Mouse (Mus musculus) spleen, adult 18-20 months (tissue): ENCODE data around the gene Prox1.

Source experiments
- DNase-seq, 2 experiments: peaks; one replicate each; pipeline ENCODE4 v3.0.0; 2022; ENCODE audit warnings: mixed read lengths in 2 of 2

Gene Prox1

DNA sequence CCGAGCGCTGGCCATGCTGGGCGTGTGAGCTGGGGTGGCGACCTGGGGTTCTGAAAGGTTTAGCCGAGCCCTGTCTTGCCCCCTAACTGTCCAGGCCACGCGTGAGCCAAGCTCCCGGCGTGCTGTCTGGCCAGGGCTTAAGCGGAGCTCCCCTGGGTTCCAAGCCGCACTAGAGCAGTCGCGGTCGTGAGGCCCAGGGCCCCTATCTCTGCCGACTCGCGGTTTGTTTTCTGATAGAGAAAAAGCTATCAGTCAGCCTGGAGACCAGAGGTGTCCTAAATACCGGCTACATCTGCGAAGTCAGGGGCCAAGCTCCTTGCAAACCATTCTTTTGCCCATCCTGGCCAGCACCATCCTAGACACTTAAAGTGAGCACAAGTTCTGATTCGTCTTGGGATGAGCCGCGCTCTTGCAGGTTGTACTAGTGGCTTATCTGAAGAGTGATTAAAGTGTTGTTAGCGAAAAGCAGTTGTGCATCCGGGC lies 2.5 kb upstream of the Prox1 start:
- no peak for DNase-seq

- DNase-seq, result no peak
These were observed 1.9 kb upstream of the Prox1 start for GRCm38 (mm10) chr1:190172311-190172978.

DNA sequence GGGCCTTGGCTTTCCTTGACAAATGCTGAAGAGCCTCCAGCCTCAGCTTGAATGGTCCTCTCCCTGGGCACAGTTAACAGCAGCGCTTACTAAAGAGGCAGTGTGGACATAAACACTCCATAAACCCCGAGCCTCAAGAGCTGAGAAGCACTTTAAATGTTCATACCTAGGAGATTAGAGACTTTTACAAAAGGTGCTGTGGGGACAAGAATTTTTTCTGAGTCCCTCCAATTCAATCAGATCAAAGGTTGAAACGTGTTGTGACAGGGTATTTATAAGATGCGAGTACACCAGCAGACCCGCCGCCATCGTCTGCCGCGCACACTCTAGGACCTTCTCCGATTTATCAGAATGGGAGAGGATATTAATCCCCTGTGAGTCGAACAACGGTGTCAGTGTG lies 1.2 kb upstream of the Prox1 start:
- no peak for DNase-seq

GRCm38 (mm10) chr1:190171341-190171740 lies 827 bp upstream of the Prox1 start:
- DNase-seq, result no peak

DNA sequence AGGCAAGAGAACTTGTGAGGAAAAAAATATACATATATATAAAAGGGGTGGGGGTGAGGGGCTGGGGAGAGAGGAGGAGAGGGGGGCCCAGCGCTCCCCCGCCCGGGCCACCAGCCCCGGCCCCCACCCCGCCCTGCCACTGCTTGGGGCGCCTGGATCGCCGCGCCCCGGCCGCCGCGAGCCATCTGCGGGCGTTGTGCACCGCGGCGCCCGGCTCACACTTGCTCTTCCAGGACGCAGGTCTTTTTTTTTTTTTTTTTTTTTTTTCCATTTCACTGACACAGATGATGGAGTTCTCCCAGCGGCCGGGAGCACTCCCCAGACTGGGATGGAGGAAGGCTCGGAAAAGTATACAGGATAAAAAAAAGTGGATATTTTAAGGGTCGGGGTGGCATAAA lies 304 bp upstream of the Prox1 start:
- no peak for DNase-seq

- DNase-seq, result no peak
These were observed 1.5 kb downstream of the Prox1 start for GRCm38 (mm10) chr1:190168761-190169671.

DNA sequence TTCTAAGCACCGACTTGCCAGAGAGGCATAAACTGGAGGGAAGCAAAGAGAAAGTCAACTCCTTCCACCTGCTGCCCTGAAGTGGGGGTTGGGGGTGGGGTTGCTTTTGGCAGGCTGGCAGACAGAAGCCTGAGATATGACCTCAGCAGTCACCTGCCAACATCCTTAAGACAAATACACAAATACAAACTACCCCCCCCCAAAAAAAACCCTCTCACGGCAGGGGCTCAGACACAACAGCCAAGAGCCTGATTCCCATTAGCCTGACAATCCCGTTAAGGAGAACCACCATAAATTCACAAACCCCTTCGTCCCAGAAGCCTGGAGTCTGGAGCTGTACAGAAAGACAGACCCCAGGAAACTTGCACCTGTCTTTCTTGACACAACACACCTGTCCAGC lies 2.4 kb downstream of the Prox1 start:
- no peak for DNase-seq

- no peak for DNase-seq
These were observed 2.9 kb downstream of the Prox1 start for GRCm38 (mm10) chr1:190167609-190168008.

GRCm38 (mm10) chr1:190165511-190165910 lies 5.0 kb downstream of the Prox1 start:
- no peak for DNase-seq

DNA sequence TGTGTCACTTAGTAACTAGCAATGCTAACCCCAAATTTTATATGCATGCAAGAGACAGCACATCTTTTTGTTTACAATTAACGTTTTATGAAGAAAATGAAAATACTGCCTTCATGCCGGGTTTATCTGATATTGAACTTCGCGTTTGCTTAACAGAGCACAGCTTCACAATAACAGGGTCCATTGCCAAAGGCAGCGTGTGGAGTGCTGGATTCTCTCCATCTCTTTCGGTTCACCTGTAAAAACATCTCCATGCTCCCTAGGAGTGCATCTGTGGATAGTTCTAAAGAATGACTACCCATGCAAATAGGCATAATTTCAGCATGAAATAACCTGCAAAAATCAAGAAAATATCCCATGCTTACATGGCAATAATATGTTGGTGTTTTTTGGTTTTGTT lies 7.0 kb downstream of the Prox1 start:
- no peak for DNase-seq

DNA sequence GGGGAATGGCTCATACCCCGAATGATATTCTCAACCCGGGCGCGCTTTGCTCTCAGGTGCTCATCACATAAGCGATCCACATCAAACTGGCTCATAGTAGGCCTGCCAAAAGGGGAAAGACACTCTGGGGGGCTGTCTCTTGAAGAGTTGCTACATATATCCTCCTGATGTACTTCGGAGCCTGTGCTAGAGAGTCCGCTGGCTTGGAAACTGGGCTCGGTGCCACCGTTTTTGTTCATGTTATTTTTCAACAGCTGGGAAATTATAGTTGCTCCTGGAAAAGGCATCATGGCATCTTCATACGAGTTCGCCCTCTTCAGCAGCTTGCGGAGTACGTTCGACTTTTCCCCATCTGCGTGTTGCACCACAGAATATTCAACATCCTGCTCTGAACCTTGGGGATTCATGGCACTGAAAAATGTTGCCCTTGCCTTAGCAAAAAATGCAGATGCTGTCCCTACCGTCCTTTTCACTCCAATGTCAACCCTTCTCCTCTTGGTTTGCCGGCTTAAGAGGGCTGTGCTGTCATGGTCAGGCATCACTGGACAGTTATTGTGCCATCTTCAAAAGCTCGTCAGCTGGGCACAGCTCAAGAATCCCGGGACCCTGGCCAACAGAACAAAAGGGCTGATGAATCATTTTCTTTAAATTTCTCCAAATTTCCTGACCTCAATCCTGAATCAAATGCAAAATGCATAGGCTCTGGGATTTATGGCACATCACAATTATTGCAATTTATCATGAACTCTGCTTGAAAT lies 8.6 kb downstream of the Prox1 start:
- DNase-seq, result no peak

DNA sequence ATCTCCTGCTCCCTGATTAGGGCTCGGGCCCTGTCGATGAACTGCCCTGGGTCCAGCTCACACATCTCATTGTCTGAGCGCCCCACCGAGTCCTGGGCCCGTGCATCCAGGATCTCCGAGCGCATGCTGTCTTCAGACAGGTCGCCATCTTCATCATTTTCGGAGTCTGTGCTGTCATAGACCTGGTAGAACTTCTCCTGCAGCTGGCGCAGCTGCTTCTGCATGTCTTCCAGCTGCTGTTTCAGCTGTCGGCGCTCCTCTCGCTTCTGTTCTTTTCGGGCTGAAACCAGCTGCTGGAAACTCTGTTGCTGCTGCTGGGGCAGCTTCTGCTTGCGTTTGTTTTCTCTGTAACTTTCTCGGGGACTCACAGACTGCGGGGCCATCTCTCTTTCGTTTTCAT lies 9.2 kb downstream of the Prox1 start:
- DNase-seq, result no peak

DNA sequence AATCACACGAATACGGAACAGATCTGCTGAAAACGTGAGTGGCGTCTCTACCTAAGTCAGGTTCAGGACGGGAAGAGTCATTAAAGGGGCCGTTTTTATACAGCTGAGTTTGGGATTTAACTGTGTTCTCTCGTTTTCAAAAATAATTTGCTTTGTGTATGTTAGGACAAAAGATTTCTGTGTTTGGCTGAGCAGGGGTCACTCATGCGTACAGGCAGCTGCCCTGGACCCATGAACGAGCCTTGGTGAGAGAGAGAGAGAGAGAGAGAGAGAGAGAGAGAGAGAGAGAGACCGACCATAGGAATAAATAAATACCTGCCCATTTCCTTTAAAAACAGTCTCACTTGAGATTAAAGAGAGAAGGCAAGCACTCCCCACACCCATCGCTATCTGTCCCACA lies 11.1 kb downstream of the Prox1 start:
- DNase-seq, result no peak

DNA sequence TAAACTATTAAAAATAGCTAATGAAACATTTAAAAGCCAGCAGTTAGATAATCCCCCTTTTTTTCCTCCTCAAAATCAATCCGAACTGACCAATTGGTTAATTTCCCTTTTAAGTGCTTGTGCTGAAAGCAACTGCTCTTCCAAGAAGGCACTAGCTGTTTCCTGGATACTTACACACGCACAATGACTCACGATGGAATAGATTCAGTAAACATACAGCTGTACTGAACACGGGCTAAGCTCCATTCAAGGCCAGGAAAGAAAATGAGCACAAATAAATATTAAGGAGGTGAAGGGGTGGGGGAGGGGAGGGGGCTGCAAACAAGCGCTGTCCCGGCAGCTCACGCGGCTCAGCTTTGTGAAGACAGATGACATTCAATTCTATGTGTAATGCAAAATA lies 14.8 kb downstream of the Prox1 start:
- no peak for DNase-seq

DNA sequence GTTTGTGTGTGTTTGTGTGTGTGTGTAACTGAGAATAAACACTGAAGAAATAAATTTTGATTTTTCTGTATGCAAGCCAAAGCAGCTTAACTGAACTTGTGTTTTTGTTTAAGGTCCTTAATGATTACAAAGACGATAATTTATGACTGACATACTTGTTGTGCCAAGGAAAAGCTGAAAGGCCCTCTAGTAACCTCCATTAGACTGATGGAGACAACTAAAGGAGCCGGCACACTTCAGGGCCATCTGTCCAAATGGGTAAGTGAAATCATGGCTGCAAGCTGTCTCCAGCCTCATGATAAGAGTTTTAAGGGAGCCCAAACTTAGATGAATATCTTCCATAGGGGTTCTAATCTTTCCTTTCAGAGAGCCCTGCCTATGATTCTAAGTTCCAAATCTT lies 15.5 kb downstream of the Prox1 start:
- no peak for DNase-seq

DNA sequence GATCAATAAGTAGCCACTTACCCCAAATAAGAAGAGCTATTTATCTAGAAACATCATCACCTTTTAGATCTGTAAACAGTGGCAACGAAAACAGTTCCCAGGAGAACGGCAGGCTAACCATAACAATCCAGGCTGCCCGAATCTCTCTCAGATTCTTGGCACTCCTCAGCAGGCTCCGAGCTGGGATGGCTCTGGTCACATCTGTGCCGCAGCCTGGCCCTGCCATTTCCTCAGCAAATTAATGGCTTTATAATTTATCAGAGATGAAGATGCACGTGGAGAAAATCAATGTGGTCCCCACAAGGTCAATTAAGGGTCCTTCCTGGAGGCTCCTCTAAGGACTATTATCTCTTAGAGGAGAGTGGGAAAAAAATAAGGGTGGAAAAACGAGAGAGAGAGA lies 16.2 kb downstream of the Prox1 start:
- DNase-seq, result no peak

DNA sequence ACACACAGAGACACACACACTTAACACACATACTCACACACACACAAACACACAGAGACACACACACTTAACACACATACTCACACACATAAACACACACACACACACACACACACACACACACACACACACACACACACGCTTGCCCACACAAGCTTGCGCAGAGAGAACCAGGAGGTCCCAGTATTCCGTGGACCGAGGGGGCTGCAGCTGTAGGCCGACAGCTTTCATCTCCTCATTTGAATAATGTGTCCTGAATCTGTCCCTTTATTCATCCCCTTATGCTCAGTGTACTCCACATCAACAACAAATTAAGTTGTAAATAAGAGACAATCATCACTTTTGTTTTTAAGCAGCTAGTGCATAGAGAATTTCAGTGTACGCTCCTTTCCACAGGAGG lies 17.9 kb downstream of the Prox1 start:
- DNase-seq, result no peak

- DNase-seq, result no peak
These were observed 21.2 kb downstream of the Prox1 start for GRCm38 (mm10) chr1:190149233-190149741.

DNA sequence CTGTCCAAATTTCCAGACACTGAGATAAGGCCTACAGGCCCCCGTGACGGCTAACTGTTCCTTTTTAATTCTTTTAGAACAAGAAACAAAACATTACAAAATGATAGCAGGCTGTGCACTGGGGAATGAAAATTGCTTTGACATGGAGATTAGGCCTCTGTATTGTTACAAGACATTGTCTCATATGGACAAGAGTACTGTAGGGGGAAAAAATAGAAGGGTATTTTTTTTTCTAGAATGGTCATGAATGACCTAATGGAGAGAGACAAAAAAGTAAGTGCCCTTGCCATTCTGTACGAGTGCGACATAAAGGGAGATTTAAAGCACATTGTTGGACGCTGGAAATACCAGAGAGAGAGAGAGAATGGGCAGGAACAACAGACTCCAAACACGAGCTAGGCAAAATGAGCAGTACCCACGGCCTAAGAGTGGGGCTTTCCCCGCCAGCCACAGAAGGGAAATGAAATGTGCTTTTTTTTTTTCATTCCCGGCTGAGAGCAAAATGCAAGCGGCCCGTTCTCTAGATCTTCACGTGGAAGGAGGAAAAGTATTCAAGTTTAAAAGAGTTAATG lies 21.8 kb downstream of the Prox1 start:
- DNase-seq, result no peak

- no peak for DNase-seq
These were observed 22.7 kb downstream of the Prox1 start for GRCm38 (mm10) chr1:190147816-190148215.

DNA sequence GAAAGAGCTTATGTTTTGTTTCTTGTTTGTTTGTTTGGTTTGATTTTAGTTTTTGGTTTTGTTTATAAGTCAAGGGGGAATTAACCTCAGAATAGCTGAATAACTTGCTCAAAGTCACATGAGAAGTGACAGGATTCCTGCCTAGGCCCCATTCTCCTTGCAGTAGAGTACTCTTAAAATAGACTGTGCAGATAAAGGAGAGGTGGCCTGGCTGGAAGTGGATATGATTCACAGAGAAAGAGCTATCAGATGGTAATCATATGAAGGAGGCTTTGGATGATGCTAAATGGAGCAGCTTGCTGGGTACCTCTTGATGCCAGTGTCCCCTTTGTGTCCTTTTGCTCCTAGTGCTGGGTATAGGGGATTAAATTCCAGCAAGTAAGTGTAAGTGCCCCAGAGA lies 26.1 kb downstream of the Prox1 start:
- DNase-seq, result no peak

DNA sequence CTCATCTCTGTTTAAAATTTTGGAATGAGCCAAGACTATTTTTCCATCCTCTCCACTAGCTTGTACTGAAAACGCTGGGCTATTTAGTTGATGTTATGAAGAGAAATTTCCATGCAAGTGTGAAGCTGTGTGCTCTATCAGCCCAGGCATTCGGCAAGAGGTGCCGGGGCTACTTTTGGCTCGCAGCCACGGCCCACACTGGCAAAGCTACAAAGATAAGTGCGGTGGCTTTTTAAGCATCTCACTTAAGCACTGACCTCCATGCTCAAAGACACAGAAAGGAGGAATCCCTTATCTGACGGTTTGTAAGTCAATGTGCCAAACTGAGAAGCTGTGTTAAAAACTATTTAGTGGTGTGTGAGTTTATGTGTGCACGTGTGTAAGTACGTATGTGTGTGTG lies 26.9 kb downstream of the Prox1 start:
- no peak for DNase-seq

GRCm38 (mm10) chr1:190142584-190142983 lies 27.9 kb downstream of the Prox1 start:
- no peak for DNase-seq
